12 mouse cellular contexts compared by ENCODE assay signal in genomic region chr13:26080814-26081213, GRCm38 (mm10).
A peak's percentile ranks its signal among the peaks of the same experiment; 100 is the strongest.
DNase-seq lines count a peak whose midpoint lies in the region; ATAC-seq and TF ChIP-seq lines count a peak whose summit lies in the region.
"Had no signal": no experiment of that assay in that cellular context is flagged by ENCODE, and none has a peak within 500 bp of the region (broad histone marks: within the 10 kb centered on the region; RNA-seq: fewer than 3 reads in every experiment).

No protein-coding gene starts in this region.

- no peak overlapping the region for H3K4me2 ChIP-seq in hindbrain, embryonic 16.5 days (ENCODE audit: low read length)
- no peak overlapping the region for H3K4me2 ChIP-seq in midbrain, postnatal 0 days (ENCODE audit: low read depth, low read length, poor library complexity, severe bottlenecking)

- peak overlapping the region; percentile 2; the same call in 1 of the 2 replicates for H3K27ac ChIP-seq in forebrain, embryonic 10.5 days
- 0 out of 2 replicates have a peak overlapping the region, but pooled peaks have one; percentile 3 for H3K27ac ChIP-seq in hindbrain, embryonic 16.5 days (ENCODE audit: low read depth, low read length)
- peak overlapping the region; percentile 38; the same call in 1 of the 2 replicates for H3K27ac ChIP-seq in midbrain, postnatal 0 days (ENCODE audit: low read depth, low read length)
- H3K27ac ChIP-seq: kidney, postnatal 0 days had no signal

- 75% methylated on average over 2 of the region's 2 CpGs for WGBS in forebrain, embryonic 10.5 days
- 64% methylated on average over 2 of the region's 2 CpGs for WGBS in hindbrain, embryonic 16.5 days
- WGBS in midbrain, postnatal 0 days: 53% methylated on average over 2 of the region's 2 CpGs

- peaks cover 10% of the 10 kb centered on the region for H3K4me1 ChIP-seq in forebrain, embryonic 10.5 days
- no peaks in the 10 kb centered on the region; the same call in 1 of the 2 replicates for H3K4me1 ChIP-seq in hindbrain, embryonic 16.5 days (ENCODE audit: control insufficient read depth, insufficient read depth, low read depth, low read length)
- no peaks in the 10 kb centered on the region for H3K4me1 ChIP-seq in midbrain, postnatal 0 days (ENCODE audit: insufficient read depth, low read length)

- 0 out of 2 replicates have a peak, but pooled peaks have one; percentile 34 for ATAC-seq in hindbrain, embryonic 16.5 days
- no peak for ATAC-seq in midbrain, postnatal 0 days (ENCODE audit: low FRiP score)

- no peak overlapping the region for H3K9ac ChIP-seq in hindbrain, embryonic 16.5 days (ENCODE audit: low read depth, low read length)
- no peak overlapping the region for H3K9ac ChIP-seq in midbrain, postnatal 0 days (replicated peaks; ENCODE audit: low read length, poor library complexity, severe bottlenecking)

- H3K27me3 ChIP-seq in forebrain, embryonic 10.5 days (ENCODE audit: poor library complexity, severe bottlenecking): no peaks in the 10 kb centered on the region
- H3K27me3 ChIP-seq in hindbrain, embryonic 16.5 days (replicated peaks; ENCODE audit: control insufficient read depth, insufficient read depth, low read length): no peaks in the 10 kb centered on the region
- H3K27me3 ChIP-seq in midbrain, postnatal 0 days (ENCODE audit: insufficient read depth, low read length): no peaks in the 10 kb centered on the region

- H3K36me3 ChIP-seq in forebrain, embryonic 10.5 days (replicated peaks): no peaks in the 10 kb centered on the region
- H3K36me3 ChIP-seq in hindbrain, embryonic 16.5 days (ENCODE audit: control insufficient read depth, insufficient read depth, low read length): no peaks in the 10 kb centered on the region
- no peaks in the 10 kb centered on the region for H3K36me3 ChIP-seq in midbrain, postnatal 0 days (ENCODE audit: insufficient read depth, low read length)

- intact Hi-C loops in heart, postnatal 25 days (cut with DNase I): no loop called here

- DNase-seq in embryo, embryonic 11 days: peak; percentile 19
- no peak for DNase-seq in embryo, embryonic 9.5 days (ENCODE audit: extremely low spot score)
- no peak for DNase-seq in forebrain, embryonic 10.5 days (ENCODE audit: extremely low spot score, low spot score)
- no peak for DNase-seq in midbrain, postnatal 0 days (ENCODE audit: low spot score)
- DNase-seq in heart, postnatal 25 days (ENCODE audit: low spot score): no peak
- DNase-seq in urinary bladder, postnatal 25 days (ENCODE audit: low spot score): no peak
- DNase-seq in ovary, postnatal 10 days (ENCODE audit: low spot score): no peak
- DNase-seq: adrenal gland, postnatal 36 days; cerebellum, adult 18-20 months; right cerebral cortex, postnatal 4 days had no signal

- H3K9me3 ChIP-seq in forebrain, embryonic 10.5 days: no peaks in the 10 kb centered on the region
- H3K9me3 ChIP-seq in hindbrain, embryonic 16.5 days (ENCODE audit: control insufficient read depth, low read length): no peaks in the 10 kb centered on the region
- no peaks in the 10 kb centered on the region for H3K9me3 ChIP-seq in midbrain, postnatal 0 days (ENCODE audit: low read length)

- H3K4me3 ChIP-seq in forebrain, embryonic 10.5 days: no peak overlapping the region
- H3K4me3 ChIP-seq in hindbrain, embryonic 16.5 days (ENCODE audit: low read length): no peak overlapping the region
- H3K4me3 ChIP-seq in midbrain, postnatal 0 days (ENCODE audit: low read depth, low read length): no peak overlapping the region

- no peak for TF ChIP-seq CTCF in midbrain, postnatal 0 days (IDR thresholded peaks at IDR 0.05)
